Mouse (Mus musculus): Measurements from ENCODE around the gene Ralgapb. TPM values are rescaled to one million over a fixed set of nuclear protein-coding genes. Genes with fewer than 3 reads are reported as not detected.

Gene Ralgapb
- 7.5 and 9.4 TPM in 2 replicates for polyA plus RNA-seq (2015; fragmentation: Nextera tagmentation; extraction: Ambion mirVana)

DNA sequence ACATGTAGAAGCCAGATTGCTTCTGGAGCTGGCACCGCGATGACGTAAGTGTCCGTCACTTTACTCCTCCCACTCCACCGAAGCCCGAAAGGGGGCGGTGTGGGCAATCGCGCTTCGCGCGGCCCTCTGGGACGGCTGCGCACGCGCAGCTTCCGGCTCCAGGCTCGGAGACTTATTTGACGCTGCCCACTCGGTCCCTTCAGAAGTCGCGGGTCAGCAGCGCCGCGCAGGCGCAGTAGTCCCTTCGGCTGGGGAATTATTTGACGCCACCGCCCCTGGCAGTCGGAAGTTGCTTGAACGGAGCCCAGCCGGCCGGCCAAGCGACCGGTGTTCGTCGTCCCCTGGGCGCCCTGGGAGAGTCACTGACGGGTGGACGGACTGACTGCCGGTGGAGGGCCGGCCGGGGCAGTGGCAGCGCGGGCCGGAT, at the start of gene Ralgapb:
Ralgapb (plus strand) TSS at position 254 of the 427 bp plus-strand sequence.
- H3K4me2 ChIP-seq (ENCODE audit: low read depth, low read length), result peak within 1 kb of the TSS; percentile 93
- under 1% methylated on average over 40 of the region's 46 CpGs for WGBS
- peak; percentile 91 for ATAC-seq
- H3K9ac ChIP-seq (ENCODE audit: low read depth, low read length), result peak within 1 kb of the TSS; percentile 92
- peak within 1 kb of the TSS; percentile 98 for H3K4me3 ChIP-seq (ENCODE audit: low read length)
- H3K4me1 ChIP-seq (ENCODE audit: control insufficient read depth, insufficient read depth, low read length), result peaks cover 11% of the 10 kb centered on the region
- no peaks in the 10 kb centered on the region for H3K36me3 ChIP-seq (ENCODE audit: control insufficient read depth, insufficient read depth, low read length)
- H3K9me3 ChIP-seq (ENCODE audit: control insufficient read depth, low read length), result no peaks in the 10 kb centered on the region
- peak within 1 kb of the TSS; percentile 80 for H3K27ac ChIP-seq (ENCODE audit: low read length)
- H3K27me3 ChIP-seq (replicated peaks; ENCODE audit: control insufficient read depth, insufficient read depth, low read length), result no peaks in the 10 kb centered on the region

- peak; percentile 88 for ATAC-seq
- H3K4me2 ChIP-seq (ENCODE audit: low read depth, low read length), result peak overlapping the region; percentile 78
- peak overlapping the region; percentile 80 for H3K27ac ChIP-seq (ENCODE audit: low read length)
- H3K36me3 ChIP-seq (ENCODE audit: control insufficient read depth, insufficient read depth, low read length), result peaks cover 25% of the 10 kb centered on the region
- H3K27me3 ChIP-seq (replicated peaks; ENCODE audit: control insufficient read depth, insufficient read depth, low read length), result no peaks in the 10 kb centered on the region
- peak overlapping the region; percentile 80 for H3K4me3 ChIP-seq (ENCODE audit: low read length)
- H3K9ac ChIP-seq (ENCODE audit: low read depth, low read length), result peak overlapping the region; percentile 93
- H3K4me1 ChIP-seq (ENCODE audit: control insufficient read depth, insufficient read depth, low read length), result peaks cover 25% of the 10 kb centered on the region
- H3K9me3 ChIP-seq (ENCODE audit: control insufficient read depth, low read length), result no peaks in the 10 kb centered on the region
- WGBS, result under 1% methylated on average over 41 of the region's 41 CpGs
Measured at GRCm38 (mm10) chr2:158360873-158361677, 48.6 kb upstream of the Ralgapb start.

DNA sequence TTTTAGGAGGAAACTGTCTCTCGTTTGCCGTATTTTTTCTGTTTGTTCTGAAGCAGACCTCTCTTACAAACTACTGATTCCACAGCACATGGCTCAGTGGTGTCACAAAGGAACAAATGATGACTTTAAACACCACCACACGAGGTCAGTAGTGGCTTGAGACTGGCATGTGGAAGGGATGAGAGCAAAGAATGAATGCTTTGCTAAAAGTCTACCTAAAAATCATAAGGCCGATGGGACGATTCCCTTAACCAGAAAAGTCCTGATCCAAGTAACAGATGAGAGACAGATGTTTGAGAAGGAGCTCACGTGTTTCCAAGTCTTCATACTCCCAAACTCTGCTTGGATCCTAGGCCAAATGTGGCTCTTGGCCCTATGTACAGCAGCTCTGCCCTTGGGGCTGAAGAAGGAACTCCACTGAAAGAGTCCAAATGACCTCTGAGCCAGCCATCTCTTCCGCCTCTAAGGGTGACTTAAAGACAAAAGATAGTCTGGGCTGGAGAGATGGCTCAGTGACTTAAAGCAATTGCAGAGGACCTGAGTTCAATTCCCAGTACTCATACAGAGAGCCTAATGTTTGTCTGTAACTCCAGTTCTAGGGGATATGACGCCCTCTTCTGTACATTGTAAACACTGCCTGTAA, 47.8 kb upstream of the Ralgapb start:
- 37% methylated on average over 8 of the region's 8 CpGs for WGBS
- peak overlapping the region; percentile 80 for H3K4me3 ChIP-seq (ENCODE audit: low read length)
- ATAC-seq, result peak; percentile 49
- H3K9me3 ChIP-seq (ENCODE audit: control insufficient read depth, low read length), result no peaks in the 10 kb centered on the region
- H3K36me3 ChIP-seq (ENCODE audit: control insufficient read depth, insufficient read depth, low read length), result peaks cover 25% of the 10 kb centered on the region
- H3K27ac ChIP-seq (ENCODE audit: low read length), result peak overlapping the region; percentile 34
- no peaks in the 10 kb centered on the region for H3K27me3 ChIP-seq (replicated peaks; ENCODE audit: control insufficient read depth, insufficient read depth, low read length)
- H3K4me1 ChIP-seq (ENCODE audit: control insufficient read depth, insufficient read depth, low read length), result peaks cover 25% of the 10 kb centered on the region
- peak overlapping the region; percentile 34; the same call in 1 of the 2 replicates for H3K9ac ChIP-seq (ENCODE audit: low read depth, low read length)
- H3K4me2 ChIP-seq (ENCODE audit: low read depth, low read length), result peak overlapping the region; percentile 30; the same call in 1 of the 2 replicates

DNA sequence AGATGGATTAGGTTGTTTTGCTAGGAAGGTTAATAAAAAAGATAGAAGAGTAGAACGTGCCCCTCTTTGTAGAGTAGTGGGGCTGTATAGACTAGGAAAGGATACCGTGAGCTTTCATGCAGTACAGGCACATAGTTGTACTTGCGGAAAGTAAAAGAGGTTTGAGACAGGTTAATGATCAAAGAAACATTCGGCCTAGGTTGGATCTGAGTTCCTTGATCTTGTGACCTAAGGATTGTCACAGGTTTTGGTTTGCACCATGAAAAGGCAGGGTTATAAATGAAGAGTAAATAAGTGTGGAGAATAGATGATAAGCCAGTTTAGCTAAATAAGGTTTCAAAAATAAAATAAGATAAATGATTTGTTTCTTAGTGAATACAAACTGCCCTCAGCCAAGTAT, 45.5 kb upstream of the Ralgapb start:
- ATAC-seq, result no peak
- no peak overlapping the region for H3K4me3 ChIP-seq (ENCODE audit: low read length)

GRCm38 (mm10) chr2:158365099-158365850, 44.4 kb upstream of the Ralgapb start:
- 74% methylated on average over 12 of the region's 12 CpGs for WGBS
- ATAC-seq, result no peak
- Histone ChIP-seq H3K36me3 (ENCODE audit: control insufficient read depth, insufficient read depth, low read length) (no peaks in the 10 kb centered on the region), H3K4me2 (ENCODE audit: low read depth, low read length) (no peak overlapping the region), H3K9ac (ENCODE audit: low read depth, low read length) (no peak overlapping the region), H3K4me3 (ENCODE audit: low read length) (no peak overlapping the region), H3K27ac (ENCODE audit: low read length) (no peak overlapping the region), H3K9me3 (ENCODE audit: control insufficient read depth, low read length) (no peaks in the 10 kb centered on the region), H3K4me1 (ENCODE audit: control insufficient read depth, insufficient read depth, low read length) (peaks cover 2% of the 10 kb centered on the region; the same call in 1 of the 2 replicates), H3K27me3 (replicated peaks; ENCODE audit: control insufficient read depth, insufficient read depth, low read length) (no peaks in the 10 kb centered on the region)

More for the DNA sequence above, 45.5 kb upstream of the Ralgapb start:
- no peak overlapping the region for H3K4me2 ChIP-seq (ENCODE audit: low read depth, low read length)
- H3K36me3 ChIP-seq (ENCODE audit: control insufficient read depth, insufficient read depth, low read length), result peaks cover 3% of the 10 kb centered on the region; the same call in 1 of the 2 replicates
- H3K4me1 ChIP-seq (ENCODE audit: control insufficient read depth, insufficient read depth, low read length), result peaks cover 13% of the 10 kb centered on the region
- H3K27ac ChIP-seq (ENCODE audit: low read length), result no peak overlapping the region
- H3K9me3 ChIP-seq (ENCODE audit: control insufficient read depth, low read length), result no peaks in the 10 kb centered on the region
- 66% methylated on average over 4 of the region's 4 CpGs for WGBS
- no peaks in the 10 kb centered on the region for H3K27me3 ChIP-seq (replicated peaks; ENCODE audit: control insufficient read depth, insufficient read depth, low read length)
- no peak overlapping the region for H3K9ac ChIP-seq (ENCODE audit: low read depth, low read length)

- Histone ChIP-seq H3K4me3 (ENCODE audit: low read length) (no peak overlapping the region), H3K9me3 (ENCODE audit: control insufficient read depth, low read length) (no peaks in the 10 kb centered on the region), H3K4me1 (ENCODE audit: control insufficient read depth, insufficient read depth, low read length) (no peaks in the 10 kb centered on the region), H3K27me3 (replicated peaks; ENCODE audit: control insufficient read depth, insufficient read depth, low read length) (no peaks in the 10 kb centered on the region), H3K4me2 (ENCODE audit: low read depth, low read length) (no peak overlapping the region), H3K9ac (ENCODE audit: low read depth, low read length) (no peak overlapping the region), H3K36me3 (ENCODE audit: control insufficient read depth, insufficient read depth, low read length) (no peaks in the 10 kb centered on the region), H3K27ac (ENCODE audit: low read length) (no peak overlapping the region)
- ATAC-seq, result no peak
- WGBS, result 78% methylated on average over 5 of the region's 5 CpGs
Measured at GRCm38 (mm10) chr2:158367654-158368053, 42.0 kb upstream of the Ralgapb start.

- no peak overlapping the region for H3K27ac ChIP-seq (ENCODE audit: low read length)
- no peaks in the 10 kb centered on the region for H3K27me3 ChIP-seq (replicated peaks; ENCODE audit: control insufficient read depth, insufficient read depth, low read length)
- WGBS, result 89% methylated on average over 8 of the region's 8 CpGs
- no peaks in the 10 kb centered on the region for H3K9me3 ChIP-seq (ENCODE audit: control insufficient read depth, low read length)
- no peaks in the 10 kb centered on the region for H3K4me1 ChIP-seq (ENCODE audit: control insufficient read depth, insufficient read depth, low read length)
- no peak overlapping the region for H3K4me3 ChIP-seq (ENCODE audit: low read length)
- no peak overlapping the region for H3K4me2 ChIP-seq (ENCODE audit: low read depth, low read length)
- no peak overlapping the region for H3K9ac ChIP-seq (ENCODE audit: low read depth, low read length)
- ATAC-seq, result no peak
- H3K36me3 ChIP-seq (ENCODE audit: control insufficient read depth, insufficient read depth, low read length), result no peaks in the 10 kb centered on the region
Measured at GRCm38 (mm10) chr2:158368313-158368712, 41.3 kb upstream of the Ralgapb start.

DNA sequence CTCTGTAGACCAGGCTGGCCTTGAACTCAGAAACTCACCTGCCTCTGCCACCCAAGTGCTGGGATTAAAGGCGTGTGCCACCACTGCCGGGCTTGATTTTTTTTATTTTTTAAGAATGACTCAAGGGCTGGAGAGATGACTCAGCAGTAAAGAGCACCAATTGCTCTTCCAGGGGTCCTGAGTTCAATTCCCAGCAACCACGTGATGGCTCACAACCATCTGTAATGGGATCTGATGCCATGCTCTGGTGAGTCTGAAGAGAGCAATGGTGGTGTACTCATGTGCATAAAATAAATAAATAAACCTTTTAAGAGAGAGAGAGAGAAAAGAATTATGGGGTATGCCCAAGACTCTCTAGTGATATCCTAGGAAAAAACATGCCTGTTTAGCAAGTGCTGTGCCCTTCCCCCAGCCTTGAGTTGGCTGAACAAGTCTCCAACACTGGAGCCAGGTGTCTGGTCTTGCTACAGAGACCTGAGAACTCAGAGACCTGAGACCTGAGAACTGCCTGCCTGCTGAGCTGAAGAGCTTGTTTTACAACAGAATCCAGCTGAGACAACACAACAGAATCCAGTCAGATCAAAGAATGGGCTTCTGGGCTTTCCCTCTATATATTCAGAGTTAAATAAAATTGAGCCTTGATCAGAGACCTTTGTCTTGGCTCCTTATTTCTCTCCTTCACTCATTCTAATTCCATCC, 40.0 kb upstream of the Ralgapb start:
- no peak overlapping the region for H3K4me3 ChIP-seq (ENCODE audit: low read length)
- H3K9me3 ChIP-seq (ENCODE audit: control insufficient read depth, low read length), result no peaks in the 10 kb centered on the region
- H3K27ac ChIP-seq (ENCODE audit: low read length), result no peak overlapping the region
- 86% methylated on average over 3 of the region's 3 CpGs for WGBS
- no peaks in the 10 kb centered on the region for H3K4me1 ChIP-seq (ENCODE audit: control insufficient read depth, insufficient read depth, low read length)
- H3K4me2 ChIP-seq (ENCODE audit: low read depth, low read length), result no peak overlapping the region
- H3K9ac ChIP-seq (ENCODE audit: low read depth, low read length), result no peak overlapping the region
- no peaks in the 10 kb centered on the region for H3K36me3 ChIP-seq (ENCODE audit: control insufficient read depth, insufficient read depth, low read length)
- H3K27me3 ChIP-seq (replicated peaks; ENCODE audit: control insufficient read depth, insufficient read depth, low read length), result no peaks in the 10 kb centered on the region
- no peak for ATAC-seq
